Mouse (Mus musculus) myocyte (in vitro differentiated cells): Measurements from ENCODE around the gene Vhl. TPM values are rescaled to one million over a fixed set of nuclear protein-coding genes. Genes with fewer than 3 reads are reported as not detected.

Experiments used
- H3K27me3 ChIP-seq: one replicate; pipeline ENCODE4 v1.6.1; 2011; ENCODE audit not compliant: control insufficient read depth, insufficient read depth, insufficient read length
- H3K36me3 ChIP-seq: one replicate; pipeline ENCODE4 v1.6.1; 2011; ENCODE audit not compliant: control insufficient read depth, insufficient read depth
- H3K4me2 ChIP-seq: one replicate; pipeline ENCODE4 v1.6.1; 2011; ENCODE audit warnings: low read depth, control low read depth
- H3K4me3 ChIP-seq: one replicate; pipeline ENCODE4 v1.5.1; 2011; ENCODE audit warnings: mild to moderate bottlenecking, control low read depth, moderate library complexity
- H3K79me2 ChIP-seq: one replicate; pipeline ENCODE4 v1.6.1; 2011; ENCODE audit not compliant: control insufficient read depth, insufficient read depth
- H3ac ChIP-seq: one replicate; pipeline ENCODE4 v1.6.1; 2011; ENCODE audit not compliant: control insufficient read depth, insufficient read length
- CEBPB ChIP-seq: IDR thresholded peaks from 2 replicates; pipeline ENCODE4 v1.6.1; 2011; ENCODE audit warnings: mild to moderate bottlenecking, moderate library complexity; ENCODE audit not compliant: poor library complexity, insufficient read depth, severe bottlenecking
- E2F4 ChIP-seq: IDR thresholded peaks from one replicate; pipeline ENCODE4 v1.6.1; 2011; ENCODE audit warnings: mild to moderate bottlenecking, control low read depth, moderate library complexity; ENCODE audit not compliant: insufficient read depth
- MAX ChIP-seq: IDR thresholded peaks from one replicate; pipeline ENCODE4 v1.6.1; 2011; ENCODE audit warnings: low read depth, mild to moderate bottlenecking, control low read depth
- MYOD1 ChIP-seq, 3 experiments: IDR thresholded peaks; one replicate each; pipeline ENCODE4 v1.6.1; 2011; ENCODE audit warnings: control low read depth in 2 of 3, low read depth in 2 of 3, mild to moderate bottlenecking in 2 of 3, moderate library complexity in 1 of 3; ENCODE audit not compliant: insufficient read length in 2 of 3, control insufficient read depth in 1 of 3
- MYOG ChIP-seq, 3 experiments: IDR thresholded peaks; one replicate each; pipeline ENCODE4 v1.6.1; 2011; ENCODE audit warnings: control low read depth in 2 of 3, low read depth in 2 of 3, mild to moderate bottlenecking in 2 of 3; ENCODE audit not compliant: insufficient read length in 2 of 3, control insufficient read depth in 1 of 3, insufficient read depth in 1 of 3
- POLR2A ChIP-seq: IDR thresholded peaks from one replicate; pipeline ENCODE4 v1.6.1; 2011; ENCODE audit warnings: low read depth, mild to moderate bottlenecking, control low read depth, moderate library complexity; ENCODE audit not compliant: insufficient read length
- POLR2AphosphoS2 ChIP-seq: IDR thresholded peaks from one replicate; pipeline ENCODE4 v1.6.1; 2011; ENCODE audit warnings: low read depth, control low read depth; ENCODE audit not compliant: insufficient read length
- REST ChIP-seq: IDR thresholded peaks from one replicate; pipeline ENCODE4 v1.6.1; 2011; ENCODE audit warnings: mild to moderate bottlenecking, control low read depth, moderate library complexity; ENCODE audit not compliant: insufficient read depth, insufficient read length
- SRF ChIP-seq: IDR thresholded peaks from one replicate; pipeline ENCODE4 v1.6.1; 2011; ENCODE audit warnings: low read depth; ENCODE audit not compliant: control insufficient read depth, insufficient read length
- TCF12 ChIP-seq: IDR thresholded peaks from one replicate; pipeline ENCODE4 v1.6.1; 2011; ENCODE audit warnings: mild to moderate bottlenecking, control low read depth; ENCODE audit not compliant: poor library complexity, insufficient read depth, severe bottlenecking
- TCF3 ChIP-seq: IDR thresholded peaks from one replicate; pipeline ENCODE4 v1.6.1; 2011; ENCODE audit warnings: low read depth, control low read depth; ENCODE audit not compliant: insufficient read length
- USF1 ChIP-seq: IDR thresholded peaks from one replicate; pipeline ENCODE4 v1.6.1; 2011; ENCODE audit warnings: low read depth, mild to moderate bottlenecking, control low read depth, moderate library complexity
- polyA plus RNA-seq: library from polyadenylated mRNA; unstranded; fragments of >200 nt; fragmentation: generic; extraction: Trizol; gene quantifications from one replicate; pipeline ENCODE4 v1.2.1, GENCODE M21; 2012; ENCODE audit warnings: missing spikeins

The Vhl gene
- polyA plus RNA-seq, 1 experiment: 20.6 TPM

- Histone ChIP-seq H3ac (no peak overlapping the region), H3K4me3 (no peak overlapping the region), H3K27me3 (no peaks in the 10 kb centered on the region), H3K36me3 (peaks cover 13% of the 10 kb centered on the region), H3K79me2 (peaks cover 93% of the 10 kb centered on the region), H3K4me2 (no peak overlapping the region)
- TF ChIP-seq MYOG (IDR thresholded peaks at IDR 0.05; ENCODE audit: control insufficient read depth in 1 of 3, insufficient read depth in 1 of 3, insufficient read length in 2 of 3, low read depth in 2 of 3) (no peak), TCF12 (no peak)
These were observed 14.5 kb upstream of the Vhl start for GRCm38 (mm10) chr6:113609293-113609692.

GRCm38 (mm10) chr6:113612258-113612969 lies 11.3 kb upstream of the Vhl start:
- Histone ChIP-seq H3K27me3 (no peaks in the 10 kb centered on the region), H3K79me2 (peaks cover 76% of the 10 kb centered on the region), H3K4me3 (no peak overlapping the region), H3K4me2 (peak overlapping the region; percentile 7), H3ac (no peak overlapping the region), H3K36me3 (peaks cover 26% of the 10 kb centered on the region)
- no peak for TF ChIP-seq TCF3
- peak in 1 of 3 experiments; percentile 73 for TF ChIP-seq MYOG (IDR thresholded peaks at IDR 0.05; ENCODE audit: control insufficient read depth in 1 of 3, insufficient read depth in 1 of 3, insufficient read length in 2 of 3, low read depth in 2 of 3)
- no peak for TF ChIP-seq CEBPB
- peak in 1 of 3 experiments; percentile 56 for TF ChIP-seq MYOD1 (IDR thresholded peaks at IDR 0.05; ENCODE audit: control insufficient read depth in 1 of 3, insufficient read length in 2 of 3, low read depth in 2 of 3)

- Histone ChIP-seq H3K4me3 (no peak overlapping the region), H3K4me2 (no peak overlapping the region), H3K36me3 (peaks cover 31% of the 10 kb centered on the region), H3K27me3 (no peaks in the 10 kb centered on the region), H3ac (no peak overlapping the region), H3K79me2 (peaks cover 59% of the 10 kb centered on the region)
- TF ChIP-seq E2F4: no peak
- no peak for TF ChIP-seq TCF3
- TF ChIP-seq POLR2A: no peak
- no peak for TF ChIP-seq SRF
- no peak for TF ChIP-seq MAX
- TF ChIP-seq POLR2AphosphoS2: no peak
- no peak for TF ChIP-seq TCF12
- TF ChIP-seq MYOD1 (IDR thresholded peaks at IDR 0.05; ENCODE audit: control insufficient read depth in 1 of 3, insufficient read length in 2 of 3, low read depth in 2 of 3): no peak
- no peak for TF ChIP-seq CEBPB
- no peak for TF ChIP-seq REST
- no peak for TF ChIP-seq MYOG (IDR thresholded peaks at IDR 0.05; ENCODE audit: control insufficient read depth in 1 of 3, insufficient read depth in 1 of 3, insufficient read length in 2 of 3, low read depth in 2 of 3)
- no peak for TF ChIP-seq USF1
These were observed 9.6 kb upstream of the Vhl start for GRCm38 (mm10) chr6:113614152-113614551.

- Histone ChIP-seq H3K4me3 (no peak overlapping the region), H3K4me2 (no peak overlapping the region), H3K36me3 (peaks cover 31% of the 10 kb centered on the region), H3K79me2 (peaks cover 50% of the 10 kb centered on the region), H3K27me3 (no peaks in the 10 kb centered on the region), H3ac (no peak overlapping the region)
- TF ChIP-seq POLR2AphosphoS2: no peak
- TF ChIP-seq SRF: no peak
- TF ChIP-seq CEBPB: no peak
- TF ChIP-seq REST: no peak
- TF ChIP-seq MYOG (IDR thresholded peaks at IDR 0.05; ENCODE audit: control insufficient read depth in 1 of 3, insufficient read depth in 1 of 3, insufficient read length in 2 of 3, low read depth in 2 of 3): no peak
- TF ChIP-seq USF1: no peak
- TF ChIP-seq MYOD1 (IDR thresholded peaks at IDR 0.05; ENCODE audit: control insufficient read depth in 1 of 3, insufficient read length in 2 of 3, low read depth in 2 of 3): no peak
- no peak for TF ChIP-seq E2F4
- no peak for TF ChIP-seq TCF3
- TF ChIP-seq MAX: no peak
- no peak for TF ChIP-seq POLR2A
- no peak for TF ChIP-seq TCF12
These were observed 8.8 kb upstream of the Vhl start for GRCm38 (mm10) chr6:113614997-113615396.

- Histone ChIP-seq H3K27me3 (no peaks in the 10 kb centered on the region), H3K79me2 (peaks cover 45% of the 10 kb centered on the region), H3K36me3 (peaks cover 28% of the 10 kb centered on the region), H3K4me3 (no peak overlapping the region), H3K4me2 (no peak overlapping the region), H3ac (no peak overlapping the region)
- no peak for TF ChIP-seq REST
- TF ChIP-seq POLR2A: no peak
- TF ChIP-seq TCF12: no peak
- no peak for TF ChIP-seq MAX
- no peak for TF ChIP-seq SRF
- TF ChIP-seq CEBPB: no peak
- TF ChIP-seq USF1: no peak
- TF ChIP-seq MYOD1 (IDR thresholded peaks at IDR 0.05; ENCODE audit: control insufficient read depth in 1 of 3, insufficient read length in 2 of 3, low read depth in 2 of 3): no peak
- no peak for TF ChIP-seq E2F4
- TF ChIP-seq MYOG (IDR thresholded peaks at IDR 0.05; ENCODE audit: control insufficient read depth in 1 of 3, insufficient read depth in 1 of 3, insufficient read length in 2 of 3, low read depth in 2 of 3): no peak
- TF ChIP-seq POLR2AphosphoS2: no peak
- TF ChIP-seq TCF3: no peak
These were observed 8.3 kb upstream of the Vhl start for GRCm38 (mm10) chr6:113615489-113615888.
